In genomic region chrX:31235088-31235487, GRCm38 (mm10) we compare ENCODE assay signal across 21 mouse cellular contexts. TPM values are rescaled to one million over a fixed set of nuclear protein-coding genes. Genes with fewer than 3 reads are reported as not detected.
DNase-seq lines count a peak whose midpoint lies in the region; TF ChIP-seq lines count a peak whose summit lies in the region.
"Not testable (repeated sequence)": the region's sequence is repeated elsewhere in the genome, so short reads cannot be mapped to it uniquely, and the experiment has no call there.
"Had no signal": no experiment of that assay in that cellular context is flagged by ENCODE, and none has a peak within 500 bp of the region (broad histone marks: within the 10 kb centered on the region; RNA-seq: fewer than 3 reads in every experiment).

No protein-coding gene starts in this region.

- DNase-seq in MN1 (ENCODE audit: low spot score): peak; percentile 17
- DNase-seq in heart, adult 11 months: peak; percentile 88
- DNase-seq in liver, adult 2 months (ENCODE audit: extremely low read depth, low read depth, low spot score): peak; percentile 19

- H3K79me2 ChIP-seq in liver, adult 2 months (ENCODE audit: control insufficient read depth, insufficient read depth, low read length): not testable (repeated sequence)

- not testable (repeated sequence) for H3K27ac ChIP-seq in liver, adult 2 months (replicated peaks; ENCODE audit: insufficient read depth, low read depth, low read length)

- WGBS in liver, adult 2 months: 54% methylated on average over 4 of the region's 4 CpGs

- TF ChIP-seq CTCF in liver, adult 2 months (IDR thresholded peaks at IDR 0.05; ENCODE audit: low read depth, low read length): not testable (repeated sequence)

- not testable (repeated sequence) for H3K27me3 ChIP-seq in liver, adult 2 months (ENCODE audit: control insufficient read depth, insufficient read depth, low read length)

- H3K36me3 ChIP-seq in liver, adult 2 months (ENCODE audit: control insufficient read depth, insufficient read depth, low read length): not testable (repeated sequence)

- TF ChIP-seq POLR2A in liver, adult 2 months (IDR thresholded peaks at IDR 0.05; ENCODE audit: extremely low read depth, insufficient read depth, low read length): not testable (repeated sequence)

- not testable (repeated sequence) for H3K4me3 ChIP-seq in liver, adult 2 months (ENCODE audit: insufficient read depth, low read depth, low read length)

- not testable (repeated sequence) for H3K9ac ChIP-seq in liver, adult 2 months (ENCODE audit: low read depth, low read length)

- not testable (repeated sequence) for H3K4me1 ChIP-seq in liver, adult 2 months (ENCODE audit: control insufficient read depth, insufficient read depth, low read length)

RNA-seq across cellular contexts. Expression of gene Spin2f, which starts 18.6 kb away (rescaled TPM):
- not detected in 2 replicates for total RNA-seq in liver, adult 2 months (2014; rRNA removed)
- polyA plus RNA-seq in liver, adult 2 months (2012; rRNA removed): not detected in 2 replicates
- total RNA-seq: adrenal gland, adult 18-20 months; adrenal gland, adult 2 months; adrenal gland, adult 8-10 months; adrenal gland, postnatal 10 days; adrenal gland, postnatal 14 days; adrenal gland, postnatal 25 days; adrenal gland, postnatal 36 days; adrenal gland, postnatal 4 days; CH12.LX; ES-E14; MEL had no signal
- polyA plus RNA-seq: activated CD4-positive, CD25-positive, alpha-beta regulatory T cell, adult 4 months; adrenal gland, adult 2 months; brain, embryonic 14.5 days; C2C12; CD4-positive, CD25-positive, alpha-beta regulatory T cell, adult 4 months; cerebellum, adult 2 months; G1E; Patski had no signal

Comparison
In these comparisons a context has a peak if more than half of its experiments do, and no peak if none do; other contexts are left out.
1. DNase-seq: peak in every context shown above with its lines; median percentile 88 in heart, adult 11 months; 19 in liver, adult 2 months; 17 in MN1.